Mouse (Mus musculus): Measurements from ENCODE around the gene Rora. TPM values are rescaled to one million over a fixed set of nuclear protein-coding genes. Genes with fewer than 3 reads are reported as not detected.

Gene Rora
- polyA plus RNA-seq, 1 experiment, result 4.5 TPM

- Histone ChIP-seq H3K27ac (ENCODE audit: insufficient read depth, low read depth, low read length) (no peak overlapping the region), H3K36me3 (ENCODE audit: control insufficient read depth, insufficient read depth, low read length) (no peaks in the 10 kb centered on the region), H3K27me3 (ENCODE audit: control insufficient read depth, insufficient read depth, low read length) (no peaks in the 10 kb centered on the region), H3K4me3 (ENCODE audit: low read depth, low read length) (no peak overlapping the region), H3K4me1 (ENCODE audit: control insufficient read depth, insufficient read depth, insufficient read length, low read length) (no peaks in the 10 kb centered on the region)
- 67% methylated on average over 8 of the region's 8 CpGs for WGBS
- TF ChIP-seq POLR2A (IDR thresholded peaks at IDR 0.05; ENCODE audit: low read depth, low read length), result no peak
- no peak for TF ChIP-seq CTCF (IDR thresholded peaks at IDR 0.05; ENCODE audit: extremely low read depth, insufficient read length, insufficient replicate concordance, low read depth, low read length)
Measured at GRCm38 (mm10) chr9:68724636-68725285, 71.2 kb downstream of the Rora start.

GRCm38 (mm10) chr9:68727166-68727855 is 73.7 kb downstream of the Rora start:
- Histone ChIP-seq H3K27me3 (ENCODE audit: control insufficient read depth, insufficient read depth, low read length) (no peaks in the 10 kb centered on the region), H3K4me3 (ENCODE audit: low read depth, low read length) (no peak overlapping the region), H3K4me1 (ENCODE audit: control insufficient read depth, insufficient read depth, insufficient read length, low read length) (no peaks in the 10 kb centered on the region), H3K27ac (ENCODE audit: insufficient read depth, low read depth, low read length) (no peak overlapping the region), H3K36me3 (ENCODE audit: control insufficient read depth, insufficient read depth, low read length) (no peaks in the 10 kb centered on the region)
- WGBS, result 82% methylated on average over 11 of the region's 11 CpGs
- TF ChIP-seq POLR2A (IDR thresholded peaks at IDR 0.05; ENCODE audit: low read depth, low read length) (no peak), CTCF (IDR thresholded peaks at IDR 0.05; ENCODE audit: extremely low read depth, insufficient read length, insufficient replicate concordance, low read depth, low read length) (no peak)

DNA sequence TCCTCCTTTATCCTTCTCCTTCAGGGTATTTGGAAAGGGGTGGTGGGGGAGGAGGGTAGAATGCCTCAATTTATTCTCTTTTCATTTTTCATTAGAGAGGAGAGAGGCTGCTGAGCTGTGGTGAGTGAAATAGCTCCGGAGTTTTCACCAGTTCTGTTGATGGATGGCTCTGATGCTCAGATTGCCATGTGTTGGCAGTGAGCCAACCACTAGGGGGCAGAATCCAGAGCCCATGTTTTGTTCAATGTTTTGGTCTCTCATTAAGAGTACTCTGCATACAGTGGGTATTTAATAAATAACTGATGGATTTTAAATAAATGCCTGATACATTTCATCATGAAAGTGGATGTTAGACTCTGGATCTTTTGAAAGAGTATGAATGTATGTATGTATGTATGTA is 77.9 kb downstream of the Rora start:
- no peaks in the 10 kb centered on the region for H3K36me3 ChIP-seq (ENCODE audit: control insufficient read depth, insufficient read depth, low read length)
- H3K4me1 ChIP-seq (ENCODE audit: control insufficient read depth, insufficient read depth, insufficient read length, low read length), result no peaks in the 10 kb centered on the region
- TF ChIP-seq CTCF (IDR thresholded peaks at IDR 0.05; ENCODE audit: extremely low read depth, insufficient read length, insufficient replicate concordance, low read depth, low read length) (no peak), POLR2A (IDR thresholded peaks at IDR 0.05; ENCODE audit: low read depth, low read length) (no peak)
- no peak overlapping the region for H3K27ac ChIP-seq (ENCODE audit: insufficient read depth, low read depth, low read length)
- H3K4me3 ChIP-seq (ENCODE audit: low read depth, low read length), result no peak overlapping the region
- no peaks in the 10 kb centered on the region for H3K27me3 ChIP-seq (ENCODE audit: control insufficient read depth, insufficient read depth, low read length)
- 79% methylated on average over 1 of the region's 1 CpGs for WGBS

DNA sequence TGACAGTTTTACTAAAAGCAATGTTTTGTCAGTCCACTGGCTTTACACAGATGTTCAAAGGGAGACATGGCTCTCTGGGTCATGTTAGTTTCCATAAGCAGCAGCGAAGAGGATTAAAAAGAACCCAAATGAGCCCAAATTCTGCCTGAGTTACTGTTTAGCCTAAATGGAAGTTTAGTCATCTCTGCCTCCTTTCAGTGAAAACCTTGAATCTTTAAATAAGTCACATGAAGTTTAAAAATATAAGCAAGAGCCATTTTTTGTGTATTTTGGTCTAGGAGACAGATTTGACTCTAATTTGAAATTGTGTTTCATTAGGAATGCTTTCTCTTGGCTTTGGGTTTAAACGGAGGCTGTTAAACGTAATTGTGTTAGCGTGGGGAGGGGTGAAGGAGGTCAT is 79.3 kb downstream of the Rora start:
- Histone ChIP-seq H3K27me3 (ENCODE audit: control insufficient read depth, insufficient read depth, low read length) (no peaks in the 10 kb centered on the region), H3K4me1 (ENCODE audit: control insufficient read depth, insufficient read depth, insufficient read length, low read length) (no peaks in the 10 kb centered on the region), H3K27ac (ENCODE audit: insufficient read depth, low read depth, low read length) (no peak overlapping the region), H3K4me3 (ENCODE audit: low read depth, low read length) (no peak overlapping the region), H3K36me3 (ENCODE audit: control insufficient read depth, insufficient read depth, low read length) (no peaks in the 10 kb centered on the region)
- WGBS, result 92% methylated on average over 4 of the region's 4 CpGs
- no peak for TF ChIP-seq POLR2A (IDR thresholded peaks at IDR 0.05; ENCODE audit: low read depth, low read length)

GRCm38 (mm10) chr9:68735886-68736285 is 82.3 kb downstream of the Rora start:
- H3K27ac ChIP-seq (ENCODE audit: insufficient read depth, low read depth, low read length), result no peak overlapping the region
- TF ChIP-seq CTCF (IDR thresholded peaks at IDR 0.05; ENCODE audit: extremely low read depth, insufficient read length, insufficient replicate concordance, low read depth, low read length), result no peak
- no peak for TF ChIP-seq POLR2A (IDR thresholded peaks at IDR 0.05; ENCODE audit: low read depth, low read length)
- H3K36me3 ChIP-seq (ENCODE audit: control insufficient read depth, insufficient read depth, low read length), result no peaks in the 10 kb centered on the region
- no peak overlapping the region for H3K4me3 ChIP-seq (ENCODE audit: low read depth, low read length)
- WGBS, result 76% methylated on average over 5 of the region's 5 CpGs
- H3K4me1 ChIP-seq (ENCODE audit: control insufficient read depth, insufficient read depth, insufficient read length, low read length), result no peaks in the 10 kb centered on the region
- H3K27me3 ChIP-seq (ENCODE audit: control insufficient read depth, insufficient read depth, low read length), result no peaks in the 10 kb centered on the region

DNA sequence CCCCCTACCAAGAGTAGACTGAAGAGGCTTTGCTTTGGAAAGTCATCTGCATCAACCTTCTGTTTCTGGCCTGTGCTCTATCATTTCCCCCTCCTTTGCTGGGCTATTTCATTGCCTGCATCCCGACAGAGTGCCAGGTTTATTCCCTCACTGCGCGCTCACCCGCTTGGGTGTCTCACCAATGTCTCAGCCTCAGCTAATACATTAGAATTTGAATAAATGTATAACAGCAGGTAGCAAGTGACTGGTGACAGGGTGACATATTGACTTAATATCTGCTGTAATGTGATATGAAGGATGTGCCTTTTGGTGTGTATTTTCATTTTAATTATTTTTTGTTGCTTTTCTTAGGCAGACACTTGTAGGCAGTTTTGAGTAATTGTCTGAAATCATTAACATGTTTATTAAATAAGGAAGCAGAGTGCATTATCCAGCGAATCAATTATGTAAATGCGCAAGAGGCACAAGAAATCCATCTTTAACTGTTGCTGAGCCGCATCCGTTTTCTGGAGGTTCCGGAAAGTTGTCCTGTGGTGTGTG is 83.7 kb downstream of the Rora start:
- TF ChIP-seq POLR2A (IDR thresholded peaks at IDR 0.05; ENCODE audit: low read depth, low read length) (no peak), CTCF (IDR thresholded peaks at IDR 0.05; ENCODE audit: extremely low read depth, insufficient read length, insufficient replicate concordance, low read depth, low read length) (no peak)
- 92% methylated on average over 9 of the region's 9 CpGs for WGBS
- H3K27me3 ChIP-seq (ENCODE audit: control insufficient read depth, insufficient read depth, low read length), result no peaks in the 10 kb centered on the region
- no peak overlapping the region for H3K27ac ChIP-seq (ENCODE audit: insufficient read depth, low read depth, low read length)
- H3K4me1 ChIP-seq (ENCODE audit: control insufficient read depth, insufficient read depth, insufficient read length, low read length), result no peaks in the 10 kb centered on the region
- no peaks in the 10 kb centered on the region for H3K36me3 ChIP-seq (ENCODE audit: control insufficient read depth, insufficient read depth, low read length)
- H3K4me3 ChIP-seq (ENCODE audit: low read depth, low read length), result no peak overlapping the region

- 83% methylated on average over 11 of the region's 11 CpGs for WGBS
- TF ChIP-seq POLR2A (IDR thresholded peaks at IDR 0.05; ENCODE audit: low read depth, low read length) (no peak), CTCF (IDR thresholded peaks at IDR 0.05; ENCODE audit: extremely low read depth, insufficient read length, insufficient replicate concordance, low read depth, low read length) (no peak)
- no peaks in the 10 kb centered on the region for H3K4me1 ChIP-seq (ENCODE audit: control insufficient read depth, insufficient read depth, insufficient read length, low read length)
- H3K27ac ChIP-seq (ENCODE audit: insufficient read depth, low read depth, low read length), result no peak overlapping the region
- H3K4me3 ChIP-seq (ENCODE audit: low read depth, low read length), result no peak overlapping the region
- no peaks in the 10 kb centered on the region for H3K27me3 ChIP-seq (ENCODE audit: control insufficient read depth, insufficient read depth, low read length)
- no peaks in the 10 kb centered on the region for H3K36me3 ChIP-seq (ENCODE audit: control insufficient read depth, insufficient read depth, low read length)
Measured at GRCm38 (mm10) chr9:68745931-68746646, 92.5 kb downstream of the Rora start.
